Mouse (Mus musculus) testis, postnatal 10 days (tissue): ENCODE results near the gene Drc3.

Source experiments
- DNase-seq: peaks from one replicate; pipeline ENCODE4 v3.0.0; 2021; ENCODE audit warnings: low spot score

Drc3 gene

DNA sequence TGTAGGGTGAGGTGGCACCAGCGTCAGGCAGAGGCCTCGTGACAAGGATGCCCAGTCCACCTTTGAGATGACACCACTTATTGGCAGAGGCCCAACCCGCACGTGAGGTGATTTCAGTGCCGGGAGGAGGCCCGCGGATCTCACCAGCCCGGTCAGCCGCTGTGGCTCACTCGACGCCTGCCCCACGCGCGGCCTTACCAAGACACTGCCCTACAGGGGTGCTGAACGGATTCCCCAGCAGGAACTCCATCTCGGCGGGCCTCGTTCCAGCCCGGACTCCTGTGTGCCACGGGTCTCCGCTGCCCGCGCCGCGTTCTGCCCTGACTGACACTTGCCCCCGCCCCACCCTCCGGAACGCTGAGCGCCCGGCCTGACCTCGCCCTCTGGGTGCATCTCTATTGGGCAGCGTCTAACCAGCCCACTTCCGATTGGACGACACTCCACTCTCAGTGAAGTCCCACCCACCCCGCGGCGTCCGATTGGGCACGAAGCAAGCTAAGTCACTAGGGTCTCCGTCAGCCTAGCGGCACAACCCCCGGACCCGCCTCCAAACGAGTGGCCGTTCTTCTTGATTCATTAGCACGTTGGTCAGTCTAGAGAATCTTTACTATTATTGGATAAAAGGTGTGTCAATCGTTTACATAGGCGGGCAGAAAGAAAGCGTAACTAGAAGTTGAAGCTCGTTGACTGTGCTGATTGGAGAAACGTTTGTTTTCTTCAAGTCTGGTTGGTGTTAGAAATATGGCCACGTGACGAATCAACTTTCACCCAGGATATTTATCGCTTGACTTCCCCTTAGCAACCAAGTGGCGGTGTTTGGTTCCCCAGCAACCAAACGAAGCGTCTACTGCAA is at the start of gene Drc3, which contains the start of gene Tom1l2:
TSS of gene Drc3 (plus strand) at position 771 of the 853 bp plus-strand sequence.
TSS of gene Tom1l2 (minus strand) at position 347 of the 853 bp plus-strand sequence.
- DNase-seq: peak; percentile 97

DNA sequence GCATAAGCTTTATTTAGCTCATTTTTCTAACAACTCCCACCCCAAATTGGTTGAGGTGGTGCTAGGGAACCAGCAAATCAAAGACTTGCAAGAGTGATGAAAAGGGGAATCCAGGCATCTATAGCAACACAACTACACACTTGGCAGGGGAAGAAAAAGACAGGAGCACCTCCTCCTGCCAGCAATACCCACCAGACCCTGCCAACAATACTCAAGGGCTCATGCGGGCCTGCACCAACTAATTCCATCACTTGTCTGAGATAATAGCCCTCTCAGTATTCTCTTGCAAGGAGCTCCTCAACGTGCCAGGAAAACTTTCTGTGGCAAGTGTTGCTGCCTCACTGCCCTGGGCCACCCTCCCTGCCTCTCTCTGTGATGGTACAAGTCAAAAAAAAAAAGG is 49.6 kb upstream of the Drc3 start:
- no peak for DNase-seq

DNA sequence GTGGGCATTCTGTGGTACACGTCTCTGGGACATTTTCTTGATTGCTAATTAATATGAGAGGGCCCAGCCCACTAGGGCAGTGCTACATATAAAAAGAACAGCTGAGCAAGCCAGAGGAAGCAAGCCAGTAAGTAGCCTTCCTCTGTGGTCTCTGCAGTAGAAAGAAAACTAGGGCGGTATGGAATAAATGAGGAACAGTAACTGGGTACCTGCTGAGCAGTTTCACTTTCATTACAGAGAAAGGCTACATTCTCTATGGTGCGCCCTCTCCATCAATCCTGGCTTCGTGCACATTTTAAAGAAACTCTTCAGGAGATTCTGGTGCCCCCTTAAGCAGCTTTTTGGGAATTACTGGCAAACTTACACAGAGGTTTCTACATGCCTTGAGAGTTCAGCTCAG is 47.5 kb upstream of the Drc3 start:
- DNase-seq: no peak

DNA sequence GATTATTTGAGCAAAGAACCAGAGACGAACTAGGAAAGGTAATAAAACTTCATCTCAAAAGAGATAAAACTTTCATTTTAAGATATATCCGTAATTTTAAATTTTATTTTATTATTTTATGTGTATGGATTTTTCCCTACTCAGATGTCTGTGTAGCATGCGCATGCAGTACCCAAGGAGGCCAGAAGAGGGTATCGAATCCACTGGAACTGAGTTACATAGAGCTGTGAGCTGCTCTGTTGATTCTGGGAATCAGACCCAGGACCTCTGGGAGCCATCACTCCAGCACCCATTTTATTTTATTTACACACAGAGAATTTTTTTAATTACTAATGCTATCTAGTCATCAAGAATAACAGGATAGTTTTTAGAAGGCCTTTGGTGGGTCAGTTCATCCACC is 46.3 kb upstream of the Drc3 start:
- peak; percentile 77 for DNase-seq

DNA sequence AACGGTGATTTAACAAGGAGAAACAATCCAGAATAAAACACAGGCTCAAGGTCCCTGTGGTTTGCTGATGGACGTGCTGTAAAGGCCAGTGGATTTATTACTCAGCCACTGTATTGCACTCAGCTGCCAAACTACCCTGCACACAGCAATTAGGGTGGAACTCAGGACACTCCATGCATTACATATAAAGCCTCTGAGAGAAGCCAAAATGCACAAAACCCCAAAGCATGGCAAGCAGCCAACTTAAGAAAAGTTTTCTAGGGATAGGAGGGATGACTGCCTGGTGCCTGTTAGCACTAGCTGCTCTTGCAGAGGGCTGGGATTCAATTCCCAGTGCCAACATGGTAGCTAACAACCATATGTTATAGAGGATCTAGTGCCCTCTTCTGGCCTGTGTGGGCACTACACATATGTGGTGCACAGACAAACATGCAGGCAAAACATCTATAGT is 45.7 kb upstream of the Drc3 start:
- no peak for DNase-seq

DNA sequence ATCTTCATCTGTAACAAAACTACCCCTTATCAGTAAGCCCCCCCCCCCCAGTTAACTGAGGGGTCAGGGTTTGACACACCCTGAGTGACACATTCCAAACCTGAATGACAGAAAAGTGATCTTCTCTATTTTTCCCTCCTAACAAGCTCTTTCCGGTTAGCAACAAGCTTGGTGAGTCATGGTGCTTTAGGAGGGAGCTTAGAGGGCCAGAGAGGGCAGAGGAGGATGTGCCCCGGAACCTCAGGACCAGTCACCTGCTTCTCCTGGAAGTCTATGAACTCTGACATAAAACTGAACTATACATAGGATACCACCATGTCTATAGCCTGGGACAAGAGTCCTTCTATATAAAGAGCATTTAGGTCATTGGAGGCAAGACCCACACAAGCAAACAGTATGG is 45.1 kb upstream of the Drc3 start:
- no peak for DNase-seq

DNA sequence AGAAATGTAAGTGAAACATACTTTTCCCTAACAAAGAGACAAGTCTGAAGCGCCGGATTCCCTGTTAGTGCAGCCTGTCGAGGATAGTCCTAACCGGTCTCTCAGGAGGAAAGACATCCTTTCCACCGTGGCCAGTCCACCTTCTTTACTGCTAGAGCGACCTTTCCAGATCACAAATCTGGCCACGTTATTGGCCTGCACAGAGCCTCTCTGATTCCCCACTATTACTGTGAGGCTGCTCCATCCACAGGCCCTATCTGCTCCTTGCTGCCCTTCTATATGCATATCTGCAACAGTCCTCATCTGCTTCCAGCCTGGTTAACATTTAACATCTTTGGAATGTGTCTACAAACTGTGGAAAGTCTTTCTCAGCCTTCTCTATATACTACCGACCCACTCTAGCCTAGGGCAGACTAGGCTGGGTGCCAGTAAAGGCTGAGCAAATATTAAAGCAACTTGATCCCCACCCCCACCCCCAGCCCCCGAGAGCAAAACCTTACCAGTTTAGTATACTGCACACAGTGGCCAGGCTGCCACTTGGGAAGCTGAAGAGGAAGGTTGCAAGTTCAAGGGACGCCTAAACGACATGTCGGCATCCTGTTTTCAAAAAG is 44.5 kb upstream of the Drc3 start:
- no peak for DNase-seq

DNA sequence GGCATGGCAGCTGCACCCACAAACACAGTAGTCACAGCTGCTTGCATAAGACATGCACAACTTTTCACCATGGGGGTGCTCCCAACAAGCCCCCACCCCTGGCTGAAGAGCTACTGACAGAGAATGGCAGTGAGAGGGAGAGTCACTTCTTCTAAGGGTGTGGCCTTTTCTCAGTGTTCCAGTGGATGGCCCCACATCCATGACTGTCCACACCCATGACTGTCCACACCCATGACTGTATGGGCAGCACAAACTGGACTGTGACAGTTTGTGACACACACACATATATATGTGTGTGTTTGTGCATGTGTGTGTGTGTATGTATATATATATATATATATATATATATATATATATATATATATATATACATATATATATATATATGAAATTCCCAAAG is 43.3 kb upstream of the Drc3 start:
- DNase-seq: no peak

DNA sequence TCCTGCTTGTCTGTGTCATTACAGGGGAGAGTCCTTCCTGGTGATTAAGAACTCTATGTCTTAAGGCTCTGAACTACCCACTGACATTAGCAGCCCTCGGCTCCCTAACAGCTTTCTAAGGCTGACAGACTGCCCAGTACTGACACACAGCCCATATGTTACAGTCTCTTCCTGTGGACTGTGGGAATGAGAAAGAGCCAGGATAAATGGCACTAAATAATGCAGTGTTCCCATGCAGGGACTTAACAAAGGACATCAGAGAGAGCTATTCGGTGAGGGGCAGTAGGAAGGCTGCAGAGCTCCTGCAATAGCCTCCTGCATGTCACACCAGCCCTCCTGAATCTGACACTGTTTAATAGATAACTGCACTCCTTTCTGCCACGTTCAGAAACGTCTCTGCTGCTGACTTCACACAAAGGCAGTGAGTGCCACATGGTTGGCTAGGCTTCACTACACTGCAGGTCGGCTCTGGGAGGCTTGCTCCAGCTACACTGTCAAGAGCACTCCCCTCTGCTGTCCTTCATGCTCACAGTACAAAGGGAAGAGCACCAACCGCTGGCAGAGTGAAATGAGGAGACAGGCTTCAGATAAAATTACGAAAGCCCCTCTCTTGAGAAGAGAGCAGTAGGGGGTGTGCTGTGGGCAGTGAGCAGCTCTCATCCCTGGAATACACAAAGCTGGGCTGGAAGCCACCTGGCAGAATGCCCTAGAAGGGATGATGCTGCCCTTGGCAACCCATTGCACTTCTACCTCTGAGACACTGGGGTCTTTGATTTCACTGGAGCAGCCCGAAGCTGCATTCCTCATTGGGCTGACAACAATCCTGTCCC is 41.9 kb upstream of the Drc3 start:
- peak; percentile 89 for DNase-seq

DNA sequence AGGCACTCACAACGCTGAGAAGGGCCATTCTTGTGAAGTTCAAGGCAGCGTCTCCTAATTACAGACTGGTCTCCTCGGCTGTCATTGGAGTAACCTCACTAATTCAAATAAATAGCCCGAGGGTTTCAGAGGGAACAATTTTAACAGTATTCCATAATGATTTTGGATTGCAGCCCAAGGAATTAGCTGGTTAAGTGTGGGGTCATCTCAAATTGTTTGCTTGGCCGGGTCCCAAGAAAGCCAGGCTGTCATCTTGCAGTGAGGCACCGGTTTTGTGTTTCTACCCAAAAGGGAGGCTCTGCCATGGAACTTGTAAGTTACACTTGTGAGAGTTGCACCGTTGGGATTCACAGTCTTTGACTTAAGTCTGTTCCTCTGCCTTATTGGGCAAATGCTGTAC is 36.9 kb upstream of the Drc3 start:
- no peak for DNase-seq

DNA sequence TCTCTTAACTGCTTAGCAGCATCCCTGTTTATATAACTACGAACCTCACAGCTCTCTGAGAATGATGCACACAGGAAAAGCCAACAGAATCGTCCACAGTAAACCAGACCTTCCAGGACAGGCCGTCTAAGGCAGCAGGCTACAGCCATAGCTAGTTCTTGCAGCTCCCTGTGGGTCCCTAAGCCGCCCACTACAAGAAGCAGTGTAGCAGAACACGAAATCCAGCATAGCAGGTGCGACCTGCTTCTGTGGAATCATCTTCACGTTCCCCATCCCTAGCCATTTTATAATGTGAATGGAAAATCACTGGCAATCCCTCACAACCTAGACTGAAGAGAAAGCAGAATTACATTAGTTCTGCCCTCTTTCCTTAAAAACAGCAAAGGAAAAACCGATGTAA is 36.2 kb upstream of the Drc3 start:
- DNase-seq: no peak

DNA sequence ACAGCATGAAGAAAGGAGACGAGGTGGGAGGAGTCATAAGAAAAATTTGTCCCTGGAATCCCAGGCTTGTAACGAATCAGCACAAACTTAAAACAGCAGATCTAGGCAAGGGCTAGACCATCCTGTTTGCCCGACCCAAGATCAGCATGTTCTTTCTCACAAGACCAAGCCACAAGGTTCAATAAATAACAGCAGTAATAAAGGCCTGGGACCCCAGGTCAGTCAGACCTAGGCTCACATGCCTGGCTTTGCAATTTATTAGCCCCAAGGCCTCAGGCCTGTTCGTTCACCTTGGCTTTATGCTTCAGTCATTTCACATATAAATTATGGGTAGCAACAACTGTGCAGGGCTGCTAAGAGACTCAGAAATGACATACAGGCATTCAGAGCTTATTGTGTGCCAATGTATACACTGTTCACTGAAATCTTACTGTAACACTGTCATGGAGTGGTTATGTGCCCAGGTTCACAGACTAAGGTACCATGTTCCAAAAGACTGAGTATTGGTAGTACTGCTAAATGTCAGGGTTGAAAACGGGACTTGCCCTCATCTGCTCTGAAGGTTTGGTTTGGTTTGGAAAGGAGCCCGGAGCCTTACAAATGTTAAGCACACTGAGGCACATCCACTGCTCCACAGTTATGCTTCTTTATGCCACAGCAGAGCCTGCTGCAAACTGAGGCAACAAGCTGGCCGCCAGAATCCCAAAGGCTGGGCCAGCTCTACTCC is 35.6 kb upstream of the Drc3 start:
- DNase-seq: no peak

DNA sequence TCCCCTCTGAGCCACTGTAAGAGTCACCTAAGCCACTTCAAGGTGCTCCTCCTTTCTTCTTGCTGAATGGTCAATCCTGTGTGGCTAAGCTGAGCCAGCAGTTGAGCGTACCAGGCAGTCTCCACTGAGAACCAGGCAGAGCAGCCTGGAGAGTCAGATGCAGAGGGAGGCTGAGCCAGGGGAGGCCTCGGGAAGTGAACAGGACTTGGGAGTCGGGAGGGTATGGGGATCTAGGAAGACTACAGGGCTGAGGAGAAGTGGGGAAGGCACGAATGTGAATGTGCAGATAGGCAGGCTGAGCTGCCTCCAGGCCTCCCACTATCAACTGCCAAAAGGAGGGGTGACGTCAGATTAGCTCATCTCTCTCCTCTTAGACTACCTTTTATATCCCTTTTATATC is 34.4 kb upstream of the Drc3 start:
- DNase-seq: no peak

DNA sequence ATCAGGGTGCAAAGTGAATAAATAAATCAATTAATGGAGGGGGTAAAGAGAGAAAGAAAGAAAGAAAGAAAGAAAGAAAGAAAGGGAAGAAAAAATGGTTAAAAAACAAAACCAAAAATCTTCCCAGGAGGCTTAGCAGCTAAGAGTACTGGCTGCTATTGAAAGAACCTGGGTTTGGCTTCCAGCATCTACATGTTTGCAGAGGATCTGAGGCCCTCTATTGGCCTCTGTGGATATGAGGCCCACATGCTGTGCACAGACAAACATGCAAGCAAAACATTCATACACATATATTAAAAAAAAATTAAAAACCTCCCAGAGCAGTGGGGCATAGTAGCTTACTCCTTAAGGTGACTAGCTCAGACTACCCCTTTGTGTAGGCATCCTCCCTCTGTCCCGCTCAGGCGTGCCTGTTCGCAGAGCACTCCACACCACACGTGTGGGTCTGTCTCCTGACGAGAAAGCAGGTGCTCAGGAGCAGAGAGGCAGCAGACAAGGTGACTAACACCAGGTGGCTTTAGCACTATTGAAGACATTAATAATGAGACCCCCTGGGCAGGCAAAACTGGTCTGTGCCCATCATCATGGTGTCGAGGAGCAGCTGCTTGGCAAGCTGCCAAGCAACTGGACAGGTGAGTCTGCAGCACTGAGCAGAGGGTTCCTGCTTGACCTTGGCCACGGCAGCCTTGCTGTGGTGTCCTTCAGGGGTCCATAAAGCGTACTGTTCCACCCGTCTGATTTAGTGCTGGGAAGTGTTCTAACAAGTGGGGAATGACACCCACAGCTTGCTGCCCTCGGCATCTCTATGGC is 33.7 kb upstream of the Drc3 start:
- DNase-seq: no peak

DNA sequence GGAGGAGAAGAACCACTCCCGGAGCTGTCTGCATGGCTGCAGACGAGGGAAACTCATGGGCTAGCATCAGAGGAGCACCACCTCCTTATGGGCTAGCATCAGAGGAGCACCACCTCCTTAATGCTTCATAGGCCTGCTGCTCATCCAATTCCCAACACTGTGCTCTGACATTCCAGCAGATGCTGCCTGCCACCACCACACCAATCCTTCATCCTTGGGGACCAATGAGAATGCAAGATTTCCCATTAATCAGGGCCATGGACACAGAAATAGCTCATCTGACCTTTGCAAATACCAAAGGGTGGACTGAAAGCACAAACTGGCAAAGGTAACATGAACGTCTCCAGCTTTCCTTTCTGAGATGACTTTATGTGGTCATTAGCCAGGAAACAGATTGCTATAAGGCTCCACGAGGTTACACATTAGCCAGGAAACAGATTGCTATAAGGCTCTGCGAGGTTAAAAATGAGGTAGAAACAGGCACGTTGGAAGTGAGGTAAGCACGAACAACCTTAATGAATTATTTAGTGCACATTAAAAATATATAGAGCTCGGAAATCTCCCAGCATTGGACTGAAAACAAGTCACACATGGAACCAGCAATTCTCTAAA is 32.6 kb upstream of the Drc3 start:
- no peak for DNase-seq

DNA sequence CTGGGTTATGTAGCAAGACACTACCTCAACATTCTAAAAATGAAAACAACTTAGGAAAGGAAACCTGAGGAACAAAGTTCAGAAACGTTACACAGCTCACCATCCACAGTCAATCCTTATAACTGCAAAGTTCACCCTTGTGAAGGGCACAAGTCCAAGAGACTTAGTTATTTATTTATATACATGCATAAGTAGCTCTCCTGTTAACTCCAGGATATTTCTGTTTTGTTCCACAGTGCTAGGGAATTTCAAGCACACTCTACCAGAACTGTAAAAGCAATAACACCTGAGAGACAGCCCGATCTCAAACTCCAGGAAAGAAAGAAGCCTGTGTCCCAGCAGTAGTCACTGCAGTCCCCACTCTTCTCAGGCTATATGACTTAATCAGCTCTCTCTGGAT is 31.7 kb upstream of the Drc3 start:
- DNase-seq: no peak

DNA sequence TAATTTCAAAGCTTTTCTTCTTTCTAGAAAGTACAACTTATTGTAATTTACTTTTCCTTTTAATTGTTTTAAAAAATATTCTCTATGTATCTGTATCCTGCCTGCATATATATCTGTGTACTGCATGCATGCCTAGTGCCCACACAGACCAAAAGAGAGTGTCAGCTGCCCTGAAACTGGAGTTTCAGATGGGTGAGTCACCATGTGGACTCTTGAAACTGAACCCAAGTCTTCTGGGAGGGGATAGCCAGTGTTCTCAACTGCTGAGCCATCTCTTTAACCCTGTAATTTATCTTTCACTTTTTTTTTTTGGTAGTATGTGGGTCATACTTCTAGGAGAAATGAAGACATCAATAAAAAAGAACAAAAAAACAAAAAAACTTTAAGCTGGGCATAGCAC is 29.4 kb upstream of the Drc3 start:
- no peak for DNase-seq

DNA sequence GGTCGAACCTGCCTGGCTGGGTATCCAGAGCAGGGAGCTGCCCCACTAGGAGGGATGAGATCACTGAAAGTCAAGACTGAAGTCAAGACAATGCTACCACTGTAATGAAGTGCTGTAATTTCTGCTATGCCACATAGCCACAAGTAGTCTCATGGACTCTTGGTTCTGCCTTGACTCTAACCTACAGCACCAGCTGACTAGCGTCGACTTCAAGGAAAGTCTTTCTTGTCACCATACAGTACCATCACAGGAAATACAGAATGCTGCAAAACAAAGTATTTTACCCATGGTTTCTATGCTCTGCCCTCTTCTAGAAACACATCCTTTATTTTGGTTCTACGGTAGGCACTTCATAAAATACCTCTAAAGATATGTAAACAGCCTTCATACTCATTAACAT is 22.6 kb upstream of the Drc3 start:
- DNase-seq: no peak

DNA sequence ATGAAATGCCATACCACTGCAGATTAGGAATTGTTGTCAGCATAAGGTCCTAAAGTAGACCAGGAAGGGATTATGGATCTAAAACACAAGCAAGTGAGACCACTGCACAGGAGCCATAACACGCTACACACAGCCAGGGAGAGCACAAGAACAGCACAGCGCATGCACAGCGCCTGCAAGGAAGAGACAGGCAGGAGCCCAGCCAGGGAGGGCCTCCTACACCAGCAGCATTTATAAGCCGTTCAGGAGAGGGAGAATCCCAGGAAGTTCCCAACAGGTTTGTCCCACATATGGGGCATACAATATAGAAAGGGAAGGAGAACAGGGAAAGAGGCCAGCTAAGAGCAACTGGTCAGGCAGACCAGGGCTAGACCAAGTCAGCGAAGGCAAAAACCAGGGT is 19.7 kb upstream of the Drc3 start:
- no peak for DNase-seq

DNA sequence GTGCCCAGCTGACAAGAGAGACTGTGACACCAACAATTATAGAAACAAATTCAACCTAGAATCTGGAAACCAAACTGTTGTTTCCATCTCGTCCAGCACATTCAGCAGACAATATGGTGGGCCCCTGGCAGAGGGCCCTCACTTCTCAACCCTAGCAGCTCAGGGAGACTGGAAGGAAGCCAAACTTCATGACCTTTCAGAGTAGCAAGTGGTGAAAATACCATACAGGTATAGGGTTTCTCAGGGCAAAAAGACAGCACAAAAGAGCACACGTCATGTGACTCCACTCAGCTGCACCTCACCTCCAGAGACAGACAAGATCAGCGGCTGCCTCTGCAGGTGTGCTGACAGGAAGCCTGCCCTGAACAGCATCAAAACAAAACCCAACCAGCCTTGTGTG is 19.0 kb upstream of the Drc3 start:
- no peak for DNase-seq

DNA sequence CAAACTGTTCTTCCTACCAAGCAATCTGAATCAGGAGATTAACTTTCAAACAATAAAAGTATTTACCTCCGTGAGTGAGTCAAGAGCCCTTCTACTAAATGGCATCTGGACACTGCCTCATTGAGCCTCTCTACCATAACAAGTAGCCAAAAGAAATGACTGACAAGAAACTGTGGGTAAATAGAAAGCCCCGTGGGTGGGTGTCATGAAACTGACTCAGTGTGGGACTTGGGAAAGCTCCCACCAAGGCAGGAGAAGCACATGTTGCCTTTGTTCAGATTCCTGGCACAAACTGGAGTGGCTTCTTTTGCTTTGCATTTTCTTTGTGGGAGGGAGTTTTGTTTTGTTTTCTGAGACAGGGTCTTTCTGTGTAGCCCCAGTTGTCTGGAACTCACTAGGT is 17.4 kb upstream of the Drc3 start:
- no peak for DNase-seq
